Mouse (Mus musculus) limb, embryonic 12.5 days (tissue): ENCODE measurements around the gene Serinc3. TPM values are rescaled to one million over a fixed set of nuclear protein-coding genes. Genes with fewer than 3 reads are reported as not detected.
"Not testable (repeated sequence)": the region's sequence is repeated elsewhere in the genome, so short reads cannot be mapped to it uniquely, and the experiment has no call there.

Source experiments
- ATAC-seq: fragments of 200-750 bp; cut with Nextera tagmentation; 2 replicates; pipeline ENCODE4 v1.8.0; 2017; ENCODE audit warnings: low read depth, moderate TSS enrichment; ENCODE audit not compliant: insufficient number of reproducible peaks, insufficient read depth, low FRiP score, low TSS enrichment
- H3K27ac ChIP-seq: fragments of 300-500 bp; sonication (generic); 2 replicates; pipeline ENCODE4 v1.5.1; 2016; ENCODE audit warnings: mild to moderate bottlenecking, moderate library complexity
- H3K27me3 ChIP-seq: fragments of 300-500 bp; sonication (generic); 2 replicates; pipeline ENCODE4 v1.6.1; 2016; ENCODE audit warnings: mild to moderate bottlenecking, moderate library complexity
- H3K36me3 ChIP-seq: fragments of 300-500 bp; sonication (generic); 2 replicates; pipeline ENCODE4 v1.6.1; 2016; ENCODE audit warnings: mild to moderate bottlenecking, moderate library complexity
- H3K4me1 ChIP-seq: fragments of 300-500 bp; sonication (generic); replicated peaks from 2 replicates; pipeline ENCODE4 v1.6.1; 2016
- H3K4me2 ChIP-seq: fragments of 300-500 bp; sonication (generic); 2 replicates; pipeline ENCODE4 v1.6.1; 2016; ENCODE audit warnings: mild to moderate bottlenecking, moderate library complexity
- H3K4me3 ChIP-seq: fragments of 300-500 bp; sonication (generic); replicated peaks from 2 replicates; pipeline ENCODE4 v1.5.1; 2016; ENCODE audit warnings: mild to moderate bottlenecking
- H3K9ac ChIP-seq: fragments of 300-500 bp; sonication (generic); replicated peaks from 2 replicates; pipeline ENCODE4 v1.6.1; 2016; ENCODE audit warnings: mild to moderate bottlenecking, moderate library complexity
- H3K9me3 ChIP-seq: fragments of 300-500 bp; sonication (generic); 2 replicates; pipeline ENCODE4 v1.6.1; 2016; ENCODE audit warnings: mild to moderate bottlenecking, moderate library complexity
- WGBS: fragments of 180-500 bp; shearing (Covaris S2); methylation state at CpG from one replicate; pipeline ENCODE4 v1.1.7; 2016; 5-methylcytosine and 5-hydroxymethylcytosine counted together
- polyA plus RNA-seq: library from polyadenylated mRNA; unstranded; fragments of >200 nt; fragmentation: Nextera tagmentation; extraction: Ambion mirVana; gene quantifications from 2 replicates; pipeline ENCODE4 v1.2.1, GENCODE M21; 2016

The Serinc3 gene
- polyA plus RNA-seq, 1 experiment from 2014 or later = 25.4 TPM

GRCm38 (mm10) chr2:163644047-163644446, 884 bp downstream of the Serinc3 start:
- Histone ChIP-seq H3K4me3 (peak overlapping the region; percentile 92), H3K4me1 (peaks cover 16% of the 10 kb centered on the region), H3K9ac (peak overlapping the region; percentile 90), H3K27ac (peak overlapping the region; percentile 98), H3K4me2 (peak overlapping the region; percentile 63), H3K9me3 (no peaks in the 10 kb centered on the region), H3K36me3 (peaks cover 13% of the 10 kb centered on the region; the same call in 1 of the 2 replicates), H3K27me3 (no peaks in the 10 kb centered on the region)
- no peak for ATAC-seq
- WGBS = 11% methylated on average over 4 of the region's 4 CpGs

GRCm38 (mm10) chr2:163643576-163643971, 1.4 kb downstream of the Serinc3 start:
- Histone ChIP-seq H3K9ac (0 out of 2 replicates have a peak overlapping the region, but pooled peaks have one; percentile 90), H3K27me3 (no peaks in the 10 kb centered on the region), H3K4me2 (peak overlapping the region; percentile 63), H3K4me1 (peaks cover 16% of the 10 kb centered on the region), H3K4me3 (peak overlapping the region; percentile 92), H3K36me3 (peaks cover 13% of the 10 kb centered on the region; the same call in 1 of the 2 replicates), H3K27ac (no peak overlapping the region), H3K9me3 (no peaks in the 10 kb centered on the region)
- no peak for ATAC-seq
- WGBS = 81% methylated on average over 2 of the region's 2 CpGs

- Histone ChIP-seq H3K4me1 (peaks cover 16% of the 10 kb centered on the region), H3K4me2 (peak overlapping the region; percentile 63), H3K9ac (no peak overlapping the region), H3K27me3 (no peaks in the 10 kb centered on the region), H3K36me3 (peaks cover 13% of the 10 kb centered on the region; the same call in 1 of the 2 replicates), H3K27ac (no peak overlapping the region), H3K9me3 (no peaks in the 10 kb centered on the region), H3K4me3 (peak overlapping the region; percentile 92)
- ATAC-seq = no peak
- WGBS = 91% methylated on average over 30 of the region's 30 CpGs
Measured at GRCm38 (mm10) chr2:163642685-163643575, 2.0 kb downstream of the Serinc3 start.

GRCm38 (mm10) chr2:163641681-163642080, 3.2 kb downstream of the Serinc3 start:
- H3K36me3 ChIP-seq = peaks cover 19% of the 10 kb centered on the region; the same call in 1 of the 2 replicates
- ATAC-seq = no peak
- 75% methylated on average over 3 of the region's 3 CpGs for WGBS
- H3K9ac ChIP-seq = no peak overlapping the region
- H3K4me2 ChIP-seq = no peak overlapping the region
- H3K9me3 ChIP-seq = no peaks in the 10 kb centered on the region
- H3K27ac ChIP-seq = no peak overlapping the region
- peaks cover 16% of the 10 kb centered on the region for H3K4me1 ChIP-seq
- H3K4me3 ChIP-seq = no peak overlapping the region
- H3K27me3 ChIP-seq = no peaks in the 10 kb centered on the region

- H3K27me3 ChIP-seq = no peaks in the 10 kb centered on the region
- H3K9me3 ChIP-seq = no peaks in the 10 kb centered on the region
- no peak overlapping the region for H3K4me2 ChIP-seq
- peaks cover 28% of the 10 kb centered on the region for H3K36me3 ChIP-seq
- ATAC-seq = no peak
- H3K4me3 ChIP-seq = no peak overlapping the region
- H3K4me1 ChIP-seq = peaks cover 16% of the 10 kb centered on the region
- 83% methylated on average over 3 of the region's 3 CpGs for WGBS
- no peak overlapping the region for H3K27ac ChIP-seq
- no peak overlapping the region for H3K9ac ChIP-seq
Measured at GRCm38 (mm10) chr2:163640493-163640892, 4.4 kb downstream of the Serinc3 start.

- Histone ChIP-seq H3K9me3 (no peaks in the 10 kb centered on the region), H3K36me3 (peaks cover 47% of the 10 kb centered on the region), H3K4me2 (no peak overlapping the region), H3K4me1 (peaks cover 3% of the 10 kb centered on the region; the same call in 1 of the 2 replicates), H3K4me3 (no peak overlapping the region), H3K9ac (no peak overlapping the region), H3K27ac (no peak overlapping the region), H3K27me3 (no peaks in the 10 kb centered on the region)
- WGBS = 53% methylated on average over 5 of the region's 5 CpGs
- ATAC-seq = no peak
Measured at GRCm38 (mm10) chr2:163637655-163638266, 7.2 kb downstream of the Serinc3 start.

- no peak for ATAC-seq
- no peaks in the 10 kb centered on the region for H3K9me3 ChIP-seq
- no peak overlapping the region for H3K4me2 ChIP-seq
- peaks cover 57% of the 10 kb centered on the region for H3K36me3 ChIP-seq
- H3K4me3 ChIP-seq = no peak overlapping the region
- no peak overlapping the region for H3K27ac ChIP-seq
- no peak overlapping the region for H3K9ac ChIP-seq
- 91% methylated on average over 2 of the region's 2 CpGs for WGBS
- no peaks in the 10 kb centered on the region; the same call in 1 of the 2 replicates for H3K4me1 ChIP-seq
- no peaks in the 10 kb centered on the region for H3K27me3 ChIP-seq
Measured at GRCm38 (mm10) chr2:163636057-163636456, 8.9 kb downstream of the Serinc3 start.

- Histone ChIP-seq H3K9ac (no peak overlapping the region), H3K27me3 (no peaks in the 10 kb centered on the region), H3K4me2 (no peak overlapping the region), H3K4me1 (no peaks in the 10 kb centered on the region; the same call in 1 of the 2 replicates), H3K36me3 (peaks cover 72% of the 10 kb centered on the region), H3K9me3 (no peaks in the 10 kb centered on the region), H3K27ac (no peak overlapping the region), H3K4me3 (no peak overlapping the region)
- ATAC-seq = no peak
- WGBS = 90% methylated on average over 2 of the region's 2 CpGs
Measured at GRCm38 (mm10) chr2:163634211-163634610, 10.7 kb downstream of the Serinc3 start.

- Histone ChIP-seq H3K4me1 (no peaks in the 10 kb centered on the region), H3K27ac (no peak overlapping the region), H3K9me3 (no peaks in the 10 kb centered on the region), H3K4me3 (no peak overlapping the region), H3K36me3 (peaks cover 92% of the 10 kb centered on the region), H3K4me2 (no peak overlapping the region), H3K9ac (no peak overlapping the region), H3K27me3 (no peaks in the 10 kb centered on the region)
- no peak for ATAC-seq
- 94% methylated on average over 2 of the region's 2 CpGs for WGBS
Measured at GRCm38 (mm10) chr2:163631715-163632114, 13.2 kb downstream of the Serinc3 start.

GRCm38 (mm10) chr2:163631223-163631622, 13.7 kb downstream of the Serinc3 start:
- H3K4me2 ChIP-seq = no peak overlapping the region
- ATAC-seq = no peak
- H3K4me3 ChIP-seq = no peak overlapping the region
- H3K4me1 ChIP-seq = no peaks in the 10 kb centered on the region
- peaks cover 92% of the 10 kb centered on the region for H3K36me3 ChIP-seq
- no peak overlapping the region for H3K9ac ChIP-seq
- H3K27me3 ChIP-seq = no peaks in the 10 kb centered on the region
- WGBS = 95% methylated on average over 4 of the region's 4 CpGs
- no peaks in the 10 kb centered on the region for H3K9me3 ChIP-seq
- no peak overlapping the region for H3K27ac ChIP-seq

- H3K9me3 ChIP-seq, ATAC-seq, H3K4me2 ChIP-seq, H3K4me1 ChIP-seq, H3K27ac ChIP-seq, H3K4me3 ChIP-seq, H3K9ac ChIP-seq, H3K27me3 ChIP-seq: not testable (repeated sequence)
- peaks cover 90% of the 10 kb centered on the region for H3K36me3 ChIP-seq
- 93% methylated on average over 3 of the region's 3 CpGs for WGBS
Measured at GRCm38 (mm10) chr2:163621401-163621800, 23.5 kb downstream of the Serinc3 start.
